Mouse (Mus musculus) embryonic facial prominence, embryonic 14.5 days (tissue): ENCODE data around the gene Crtc1. TPM values are rescaled to one million over a fixed set of nuclear protein-coding genes. Genes with fewer than 3 reads are reported as not detected.

Source experiments
- ATAC-seq: fragments of 200-750 bp; cut with Nextera tagmentation; 2 replicates; pipeline ENCODE4 v1.8.0; 2017; ENCODE audit warnings: low read depth, moderate number of reproducible peaks, moderate TSS enrichment
- DNase-seq: peaks from one replicate; pipeline ENCODE4 v3.0.0-alpha.2; 2015; ENCODE audit warnings: low spot score
- H3K27ac ChIP-seq: fragments of 300-500 bp; sonication (generic); replicated peaks from 2 replicates; pipeline ENCODE4 v1.5.1; 2014; ENCODE audit warnings: low read depth, mild to moderate bottlenecking, low read length, moderate library complexity
- H3K27me3 ChIP-seq: fragments of 300-500 bp; sonication (generic); replicated peaks from 2 replicates; pipeline ENCODE4 v1.6.1; 2014; ENCODE audit warnings: low read length; ENCODE audit not compliant: control insufficient read depth, insufficient read depth
- H3K36me3 ChIP-seq: fragments of 300-500 bp; sonication (generic); 2 replicates; pipeline ENCODE4 v1.6.1; 2014; ENCODE audit warnings: low read length, mixed read lengths; ENCODE audit not compliant: control insufficient read depth, insufficient read depth
- H3K4me1 ChIP-seq: fragments of 300-500 bp; sonication (generic); 2 replicates; pipeline ENCODE4 v1.6.1; 2014; ENCODE audit warnings: antibody characterized with exemption, low read length; ENCODE audit not compliant: control insufficient read depth, insufficient read depth
- H3K4me2 ChIP-seq: fragments of 300-500 bp; sonication (generic); 2 replicates; pipeline ENCODE4 v1.6.1; 2014; ENCODE audit warnings: low read depth, mild to moderate bottlenecking, low read length, moderate library complexity, mixed read lengths
- H3K4me3 ChIP-seq: fragments of 300-500 bp; sonication (generic); 2 replicates; pipeline ENCODE4 v1.5.1; 2014; ENCODE audit warnings: low read depth, mild to moderate bottlenecking, low read length
- H3K9ac ChIP-seq: fragments of 300-500 bp; sonication (generic); 2 replicates; pipeline ENCODE4 v1.6.1; 2014; ENCODE audit warnings: low read depth, mild to moderate bottlenecking, low read length, moderate library complexity, mixed read lengths
- H3K9me3 ChIP-seq: fragments of 300-500 bp; sonication (generic); 2 replicates; pipeline ENCODE4 v1.6.1; 2016; ENCODE audit warnings: low read length; ENCODE audit not compliant: control insufficient read depth
- WGBS: fragments of 180-500 bp; shearing (Covaris S2); extraction: QIAGEN DNeasy Blood & Tissue Kit; methylation state at CpG from one replicate; pipeline ENCODE4 v1.1.7; 2014; 5-methylcytosine and 5-hydroxymethylcytosine counted together
- polyA plus RNA-seq: library from polyadenylated mRNA; unstranded; fragments of >200 nt; fragmentation: Nextera tagmentation; extraction: Ambion mirVana; gene quantifications from 2 replicates; pipeline ENCODE4 v1.2.1, GENCODE M21; 2014

The Crtc1 gene
- polyA plus RNA-seq, 1 experiment from 2014 or later = 19.3 TPM

DNA sequence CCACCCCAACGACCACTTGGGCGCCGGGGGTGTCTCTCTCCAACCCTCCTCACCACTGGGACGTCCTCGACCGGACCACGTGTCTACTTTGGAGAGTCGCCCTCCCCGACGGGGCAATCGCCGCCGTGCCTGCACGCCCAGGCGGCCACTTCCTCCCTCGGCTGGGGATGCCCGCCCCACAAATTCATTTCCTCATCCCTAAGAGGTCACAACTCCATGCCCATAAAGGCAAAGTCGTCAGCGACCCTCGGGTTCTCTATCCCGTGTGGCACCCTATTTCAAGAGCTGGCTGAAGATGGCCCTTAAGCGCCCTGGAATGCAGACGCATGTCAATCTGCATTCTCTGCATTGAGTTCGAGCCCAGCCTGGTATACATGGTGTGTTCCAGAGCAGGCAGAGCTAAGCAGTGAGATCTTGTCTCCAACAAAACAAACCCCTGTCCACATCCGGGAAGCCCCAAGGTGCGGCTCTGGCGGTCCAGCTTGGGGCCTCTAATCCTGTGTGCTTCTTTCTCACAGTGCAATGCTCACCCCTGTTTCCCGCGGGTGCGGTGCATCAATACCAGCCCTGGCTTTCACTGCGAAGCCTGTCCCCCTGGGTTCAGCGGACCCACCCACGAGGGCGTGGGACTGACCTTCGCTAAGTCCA lies 64.0 kb downstream of the Crtc1 start:
- Histone ChIP-seq H3K4me2 (peak overlapping the region; percentile 65; the same call in 1 of the 2 replicates), H3K9me3 (no peaks in the 10 kb centered on the region), H3K27ac (no peak overlapping the region), H3K4me3 (peak overlapping the region; percentile 43), H3K9ac (no peak overlapping the region), H3K4me1 (peaks cover 10% of the 10 kb centered on the region; the same call in 1 of the 2 replicates), H3K27me3 (peaks cover 77% of the 10 kb centered on the region), H3K36me3 (no peaks in the 10 kb centered on the region)
- ATAC-seq = no peak
- WGBS = 9% methylated on average over 30 of the region's 35 CpGs
- no peak for DNase-seq

DNA sequence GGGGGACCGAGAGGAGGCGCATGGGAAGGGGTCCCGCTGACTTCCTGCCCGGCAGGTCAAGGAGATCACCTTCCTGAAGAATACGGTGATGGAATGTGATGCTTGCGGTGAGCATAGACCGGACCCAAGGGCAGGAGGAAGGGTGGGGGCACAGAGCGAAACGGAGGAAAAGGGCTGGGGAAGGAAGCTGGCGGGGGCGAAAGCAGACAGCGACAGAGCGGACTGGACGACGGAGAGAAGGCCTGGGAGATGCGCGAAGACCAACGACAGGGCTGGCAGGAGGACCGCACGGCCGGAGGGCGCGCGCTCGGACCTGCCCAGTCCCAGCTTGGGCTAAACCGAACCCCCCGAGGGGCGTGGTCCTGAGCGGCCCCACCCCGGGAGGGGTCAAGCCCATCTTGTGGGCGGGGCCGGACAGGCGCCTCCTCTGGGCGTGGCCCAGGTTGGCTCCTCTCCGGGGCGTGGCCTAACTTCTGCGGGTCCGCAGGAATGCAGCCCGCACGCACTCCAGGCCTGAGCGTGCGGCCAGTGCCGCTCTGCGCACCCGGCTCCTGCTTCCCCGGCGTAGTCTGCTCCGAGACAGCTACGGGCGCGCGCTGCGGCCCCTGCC lies 65.0 kb downstream of the Crtc1 start:
- WGBS = 0% methylated on average over 34 of the region's 53 CpGs
- Histone ChIP-seq H3K9me3 (no peaks in the 10 kb centered on the region), H3K36me3 (no peaks in the 10 kb centered on the region), H3K27ac (no peak overlapping the region), H3K9ac (0 out of 2 replicates have a peak overlapping the region, but pooled peaks have one; percentile 19), H3K27me3 (peaks cover 76% of the 10 kb centered on the region), H3K4me2 (peak overlapping the region; percentile 65), H3K4me3 (peak overlapping the region; percentile 43), H3K4me1 (peaks cover 10% of the 10 kb centered on the region; the same call in 1 of the 2 replicates)
- DNase-seq (peak; percentile 81), ATAC-seq (peak; percentile 62)

DNA sequence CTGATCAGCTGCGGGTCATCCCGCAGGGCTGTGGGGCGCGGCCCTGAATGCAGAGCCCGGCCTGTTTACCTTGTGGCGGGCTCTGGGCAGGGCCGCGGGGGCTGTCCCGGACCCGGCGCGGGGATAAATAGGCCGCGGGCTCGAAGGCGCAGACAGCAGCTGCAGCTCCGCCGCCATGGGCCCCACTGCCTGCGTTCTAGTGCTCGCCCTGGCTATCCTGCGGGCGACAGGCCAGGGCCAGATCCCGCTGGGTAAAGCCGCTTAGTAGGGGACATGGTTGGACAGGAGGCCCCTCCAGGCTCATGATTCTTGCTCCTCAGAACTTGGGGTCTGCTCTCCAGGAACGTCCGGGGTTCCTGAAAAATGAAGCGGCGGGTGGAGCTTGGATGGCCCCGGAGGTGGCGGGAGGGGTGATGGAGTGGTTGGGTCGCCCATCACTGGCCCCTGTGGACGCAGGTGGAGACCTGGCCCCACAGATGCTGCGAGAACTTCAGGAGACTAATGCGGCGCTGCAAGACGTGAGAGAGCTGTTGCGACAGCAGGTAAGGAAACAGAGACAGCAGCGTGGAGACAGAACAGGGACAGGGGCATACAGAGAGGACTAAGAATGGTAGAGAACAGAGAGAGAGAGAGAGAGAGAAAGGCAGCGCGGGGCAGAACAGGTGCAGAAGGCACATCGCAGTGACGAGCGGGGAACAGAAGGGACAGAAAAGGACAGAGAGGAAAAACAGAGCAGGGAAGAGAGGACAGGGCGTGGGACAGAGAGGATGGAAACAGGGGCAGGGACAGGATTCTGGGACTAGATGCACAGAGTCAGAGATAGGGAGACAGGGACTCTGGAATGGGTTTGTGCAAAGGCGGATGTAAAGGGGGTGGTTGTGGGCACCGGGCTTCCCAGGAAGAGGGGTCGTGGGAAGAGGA lies 65.7 kb downstream of the Crtc1 start, which contains the start of gene Comp:
Comp (plus strand) TSS at position 162 of the 921 bp plus-strand sequence.
- 0 out of 2 replicates have a peak within 1 kb of the TSS, but pooled peaks have one; percentile 19 for H3K9ac ChIP-seq
- 5% methylated on average over 47 of the region's 47 CpGs for WGBS
- no peak within 1 kb of the TSS for H3K27ac ChIP-seq
- ATAC-seq = no peak
- no peaks in the 10 kb centered on the region for H3K36me3 ChIP-seq
- peak within 1 kb of the TSS; percentile 65 for H3K4me2 ChIP-seq
- peaks cover 10% of the 10 kb centered on the region; the same call in 1 of the 2 replicates for H3K4me1 ChIP-seq
- no peaks in the 10 kb centered on the region for H3K9me3 ChIP-seq
- peaks cover 72% of the 10 kb centered on the region for H3K27me3 ChIP-seq
- no peak for DNase-seq
- H3K4me3 ChIP-seq = peak within 1 kb of the TSS; percentile 43

DNA sequence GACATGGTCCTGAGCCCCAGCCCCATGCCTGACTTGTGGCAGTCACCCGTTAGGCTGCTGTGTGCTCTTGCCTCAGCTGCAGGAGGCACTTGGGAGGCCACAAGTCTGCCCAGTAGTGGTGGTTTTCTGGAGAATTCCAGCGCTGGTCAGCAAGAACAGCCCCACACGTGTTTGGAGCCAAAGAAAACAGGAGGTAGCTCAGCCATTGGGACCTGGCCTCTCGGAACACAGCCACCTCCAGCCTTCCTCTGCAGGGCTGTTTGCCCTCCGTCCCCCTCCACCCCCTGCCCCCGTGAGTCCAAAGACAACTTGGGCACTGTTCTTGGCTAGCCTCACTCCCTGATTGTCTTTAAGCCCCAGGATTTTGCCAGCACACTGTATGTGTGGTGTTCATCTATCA lies 67.4 kb downstream of the Crtc1 start:
- Histone ChIP-seq H3K36me3 (no peaks in the 10 kb centered on the region), H3K9me3 (no peaks in the 10 kb centered on the region), H3K9ac (no peak overlapping the region), H3K4me1 (peaks cover 10% of the 10 kb centered on the region; the same call in 1 of the 2 replicates), H3K27me3 (peaks cover 55% of the 10 kb centered on the region), H3K4me2 (no peak overlapping the region), H3K27ac (peak overlapping the region; percentile 52; the same call in 1 of the 2 replicates), H3K4me3 (no peak overlapping the region)
- DNase-seq = no peak
- no peak for ATAC-seq
- WGBS = 22% methylated on average over 6 of the region's 6 CpGs

DNA sequence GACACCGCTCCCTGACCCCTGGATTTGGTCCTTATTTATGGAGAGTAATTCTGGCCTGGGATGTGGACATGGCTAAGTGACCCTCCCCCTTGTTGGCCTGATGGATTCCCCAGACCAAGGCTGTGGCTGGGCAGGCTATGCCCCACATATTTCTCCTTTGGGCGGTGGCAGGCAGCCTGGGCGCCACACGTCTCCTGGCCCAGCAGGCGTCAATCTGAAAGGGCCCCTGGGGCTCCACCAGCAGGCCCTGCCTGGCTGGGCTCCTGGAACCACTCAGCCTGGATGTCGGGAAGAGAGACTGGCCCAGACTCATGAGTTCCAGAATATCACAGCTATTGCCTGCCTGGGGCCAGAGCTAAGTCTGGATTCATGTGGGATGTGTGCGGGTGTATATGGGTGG lies 68.9 kb downstream of the Crtc1 start:
- 64% methylated on average over 7 of the region's 7 CpGs for WGBS
- Histone ChIP-seq H3K36me3 (no peaks in the 10 kb centered on the region), H3K27ac (no peak overlapping the region), H3K4me3 (no peak overlapping the region), H3K4me2 (no peak overlapping the region), H3K9me3 (no peaks in the 10 kb centered on the region), H3K4me1 (peaks cover 10% of the 10 kb centered on the region; the same call in 1 of the 2 replicates), H3K9ac (no peak overlapping the region), H3K27me3 (peaks cover 40% of the 10 kb centered on the region)
- DNase-seq (no peak), ATAC-seq (no peak)

DNA sequence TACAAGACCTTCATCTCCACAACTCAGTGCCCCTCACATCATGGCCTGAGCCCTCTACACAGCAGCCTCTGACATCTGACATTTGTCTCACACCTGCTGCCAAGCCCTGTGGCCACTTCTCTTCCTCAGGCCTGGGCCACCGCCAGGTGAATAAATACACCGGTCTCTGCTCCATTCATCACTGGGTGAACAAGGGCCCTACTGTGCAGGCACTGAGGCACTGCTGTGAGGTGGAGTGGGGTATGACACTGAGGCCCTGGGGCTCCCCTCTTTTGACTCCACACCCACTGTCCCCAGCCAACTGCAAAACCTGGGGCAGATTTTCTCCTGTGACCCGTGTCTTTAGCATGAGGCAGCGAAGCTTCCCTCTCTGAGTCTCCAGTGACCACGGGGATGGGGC lies 72.8 kb downstream of the Crtc1 start:
- H3K4me1 ChIP-seq = 0 out of 2 replicates have a peak, but pooled peaks cover 4% of the 10 kb centered on the region
- 59% methylated on average over 5 of the region's 5 CpGs for WGBS
- DNase-seq (no peak), ATAC-seq (0 out of 2 replicates have a peak, but pooled peaks have one; percentile 41)
- no peaks in the 10 kb centered on the region for H3K9me3 ChIP-seq
- peaks cover 1% of the 10 kb centered on the region; the same call in 1 of the 2 replicates for H3K27me3 ChIP-seq
- H3K4me3 ChIP-seq = no peak overlapping the region
- H3K27ac ChIP-seq = no peak overlapping the region
- H3K4me2 ChIP-seq = no peak overlapping the region
- H3K9ac ChIP-seq = no peak overlapping the region
- H3K36me3 ChIP-seq = no peaks in the 10 kb centered on the region

DNA sequence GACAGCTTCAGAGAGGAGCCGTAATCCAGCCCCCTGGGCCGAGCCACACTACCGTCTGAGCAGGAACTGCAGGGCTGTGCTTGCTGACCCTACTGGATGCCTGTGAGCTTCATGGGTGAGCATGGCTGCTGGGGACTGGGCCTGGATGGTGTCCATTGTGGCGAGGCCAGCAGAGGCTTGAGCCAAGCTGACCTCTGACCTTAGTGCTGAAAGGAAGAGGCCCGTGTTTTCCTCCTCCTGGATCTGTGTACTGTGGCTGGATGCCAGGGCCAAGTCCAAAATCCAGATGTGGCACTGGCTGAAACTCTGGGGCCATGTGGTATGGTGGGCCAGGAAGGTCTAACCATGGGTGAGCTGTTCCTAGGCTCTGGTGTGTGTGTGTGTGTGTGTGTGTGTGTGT lies 75.3 kb downstream of the Crtc1 start:
- 7% methylated on average over 5 of the region's 5 CpGs for WGBS
- H3K4me2 ChIP-seq = no peak overlapping the region
- 0 out of 2 replicates have a peak, but pooled peaks cover 4% of the 10 kb centered on the region for H3K4me1 ChIP-seq
- no peak overlapping the region for H3K27ac ChIP-seq
- no peak overlapping the region for H3K4me3 ChIP-seq
- H3K9ac ChIP-seq = no peak overlapping the region
- H3K27me3 ChIP-seq = no peaks in the 10 kb centered on the region
- DNase-seq (no peak), ATAC-seq (no peak)
- no peaks in the 10 kb centered on the region for H3K9me3 ChIP-seq
- H3K36me3 ChIP-seq = no peaks in the 10 kb centered on the region

DNA sequence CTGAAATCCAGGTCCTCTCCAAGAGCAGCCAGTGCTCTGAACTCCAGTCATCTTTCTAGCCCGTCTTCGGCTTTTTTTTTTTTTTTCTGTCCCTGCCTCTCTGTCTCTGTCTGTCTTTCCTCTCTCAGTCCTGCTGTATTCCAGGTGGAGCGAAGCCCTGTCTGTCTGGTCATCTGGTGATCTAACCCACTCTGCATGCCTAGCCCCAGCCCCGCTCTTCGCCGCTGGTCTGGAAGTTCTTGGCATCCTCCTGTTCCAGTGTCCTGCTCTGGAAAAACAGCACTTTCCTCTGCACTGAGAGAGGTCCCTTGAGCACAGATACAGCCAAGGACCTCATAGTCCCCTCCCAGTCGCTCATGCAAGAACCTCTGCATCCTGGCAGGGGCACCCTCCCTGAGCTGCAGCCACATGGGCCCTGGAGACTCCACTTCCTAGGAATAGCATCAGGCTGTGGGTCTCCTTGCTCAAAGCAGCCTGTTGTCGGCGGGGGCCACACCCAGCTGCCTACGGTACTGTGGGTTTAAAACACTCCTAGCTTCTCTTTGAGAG lies 77.8 kb downstream of the Crtc1 start:
- 0 out of 2 replicates have a peak, but pooled peaks cover 4% of the 10 kb centered on the region for H3K4me1 ChIP-seq
- H3K4me3 ChIP-seq = no peak overlapping the region
- no peaks in the 10 kb centered on the region for H3K27me3 ChIP-seq
- no peaks in the 10 kb centered on the region for H3K36me3 ChIP-seq
- WGBS = 64% methylated on average over 10 of the region's 10 CpGs
- H3K9ac ChIP-seq = no peak overlapping the region
- H3K4me2 ChIP-seq = no peak overlapping the region
- H3K27ac ChIP-seq = no peak overlapping the region
- no peak for ATAC-seq
- no peaks in the 10 kb centered on the region for H3K9me3 ChIP-seq
- no peak for DNase-seq
